Mouse (Mus musculus) G1E (cell line): Measurements from ENCODE around the gene Dnajc9. TPM values are rescaled to one million over a fixed set of nuclear protein-coding genes. Genes with fewer than 3 reads are reported as not detected.

ENCODE experiments used
- ATAC-seq: 2 replicates; pipeline ENCODE4 v1.8.0; 2016; ENCODE audit warnings: mild to moderate bottlenecking; ENCODE audit not compliant: insufficient number of reproducible peaks, poor library complexity, low FRiP score, severe bottlenecking; ENCODE audit errors: extremely low read depth
- DNase-seq: peaks from one replicate; pipeline ENCODE4 v3.0.0; 2012; ENCODE audit warnings: low spot score
- H3K27me3 ChIP-seq: 2 replicates; pipeline ENCODE4 v1.6.1; 2012; ENCODE audit warnings: mild to moderate bottlenecking, low read length, inconsistent platforms; ENCODE audit not compliant: insufficient read depth
- H3K36me3 ChIP-seq: replicated peaks from 2 replicates; pipeline ENCODE3; 2012; ENCODE audit warnings: mild to moderate bottlenecking, inconsistent platforms
- H3K4me1 ChIP-seq: 2 replicates; pipeline ENCODE4 v1.6.1; 2012; ENCODE audit warnings: low read depth, low read length, inconsistent platforms, mixed read lengths; ENCODE audit not compliant: insufficient read depth
- H3K4me3 ChIP-seq: 2 replicates; pipeline ENCODE4 v1.5.1; 2012; ENCODE audit warnings: low read depth, mild to moderate bottlenecking, inconsistent platforms, low read length, moderate library complexity, mixed read lengths
- H3K9me3 ChIP-seq: replicated peaks from 2 replicates; pipeline ENCODE4 v1.6.1; 2012; ENCODE audit warnings: inconsistent platforms
- CTCF ChIP-seq: IDR thresholded peaks from 2 replicates; pipeline ENCODE4 v1.5.1; 2012; ENCODE audit warnings: low read depth, low read length, inconsistent platforms, mixed read lengths
- GATA1 ChIP-seq: IDR thresholded peaks from 2 replicates; pipeline ENCODE4 v1.6.1; 2012; ENCODE audit warnings: borderline replicate concordance, low read length, inconsistent platforms, mixed read lengths
- GATA2 ChIP-seq: IDR thresholded peaks from 2 replicates; pipeline ENCODE4 v1.6.1; 2012; ENCODE audit warnings: low read depth, low read length, inconsistent platforms, borderline replicate concordance
- POLR2AphosphoS5 ChIP-seq: IDR thresholded peaks from 2 replicates; pipeline ENCODE4 v1.6.1; 2012; ENCODE audit warnings: low read depth, low read length, inconsistent platforms; ENCODE audit not compliant: insufficient replicate concordance
- TAL1 ChIP-seq: conservative IDR thresholded peaks from 2 replicates; pipeline ENCODE4 v1.6.1; 2012; ENCODE audit warnings: low read depth, low read length, inconsistent platforms, mixed read lengths
- polyA plus RNA-seq: library from polyadenylated mRNA; stranded (reverse); fragments of >175 nt; gene quantifications from 2 replicates; pipeline ENCODE4 v1.2.3, GENCODE M21; 2012
- total RNA-seq, 2 experiments: library from RNA; stranded (forward) in 1 of 2; stranded (reverse) in 1 of 2; fragments of 200-1000 nt in 1 of 2; fragments of >200 nt in 1 of 2; fragmentation: Nextera tagmentation in 1 of 2; gene quantifications; 2 replicates each; pipeline ENCODE4 v1.2.3; 2014 to 2017

The Dnajc9 gene
- total RNA-seq (2014; fragmentation: Nextera tagmentation) (83.3 and 105 TPM in 2 replicates), total RNA-seq (2017) (222 and 259 TPM in 2 replicates), polyA plus RNA-seq (129 and 178 TPM in 2 replicates)

- ATAC-seq (peak; percentile 45; the same call in 1 of the 2 replicates), DNase-seq (peak; percentile 82)
- Histone ChIP-seq H3K9me3 (no peaks in the 10 kb centered on the region), H3K4me3 (peak within 1 kb of the TSS; percentile 93), H3K27me3 (no peaks in the 10 kb centered on the region), H3K4me1 (peaks cover 51% of the 10 kb centered on the region), H3K36me3 (peaks cover 70% of the 10 kb centered on the region)
- TF ChIP-seq GATA2 (no peak), TAL1 (no peak), GATA1 (no peak), CTCF (no peak), POLR2AphosphoS5 (no peak)
Measured at GRCm38 (mm10) chr14:20388441-20389129, at the start of gene Dnajc9. Dnajc9 (minus strand) TSS chr14:20388910.

GRCm38 (mm10) chr14:20436976-20437375 lies 48.3 kb upstream of the Dnajc9 start:
- Histone ChIP-seq H3K9me3 (no peaks in the 10 kb centered on the region), H3K4me1 (no peaks in the 10 kb centered on the region), H3K4me3 (no peak overlapping the region), H3K36me3 (no peaks in the 10 kb centered on the region), H3K27me3 (peaks cover 16% of the 10 kb centered on the region)
- DNase-seq, result no peak
- ATAC-seq, result no peak
- no peak for TF ChIP-seq TAL1
- TF ChIP-seq POLR2AphosphoS5, result no peak
- TF ChIP-seq GATA1, result no peak
- no peak for TF ChIP-seq GATA2
- no peak for TF ChIP-seq CTCF

- no peaks in the 10 kb centered on the region for H3K4me1 ChIP-seq
- no peak for ATAC-seq
- no peak overlapping the region for H3K4me3 ChIP-seq
- H3K36me3 ChIP-seq, result no peaks in the 10 kb centered on the region
- peaks cover 15% of the 10 kb centered on the region for H3K27me3 ChIP-seq
- TF ChIP-seq CTCF (no peak), TAL1 (no peak), GATA1 (no peak), POLR2AphosphoS5 (no peak), GATA2 (no peak)
- DNase-seq, result no peak
- H3K9me3 ChIP-seq, result no peaks in the 10 kb centered on the region
Measured at GRCm38 (mm10) chr14:20432420-20432819, 43.7 kb upstream of the Dnajc9 start.

GRCm38 (mm10) chr14:20431726-20432125 lies 43.0 kb upstream of the Dnajc9 start:
- TF ChIP-seq GATA2, result no peak
- TF ChIP-seq GATA1, result no peak
- TF ChIP-seq TAL1, result no peak
- no peak for TF ChIP-seq CTCF
- H3K4me3 ChIP-seq, result no peak overlapping the region
- DNase-seq (no peak), ATAC-seq (no peak)
- H3K27me3 ChIP-seq, result peaks cover 14% of the 10 kb centered on the region
- no peaks in the 10 kb centered on the region for H3K4me1 ChIP-seq
- H3K9me3 ChIP-seq, result no peaks in the 10 kb centered on the region
- no peaks in the 10 kb centered on the region for H3K36me3 ChIP-seq

- H3K4me1 ChIP-seq, result no peaks in the 10 kb centered on the region
- H3K36me3 ChIP-seq, result no peaks in the 10 kb centered on the region
- no peak overlapping the region for H3K4me3 ChIP-seq
- peaks cover 14% of the 10 kb centered on the region for H3K27me3 ChIP-seq
- TF ChIP-seq CTCF, result no peak
- no peak for TF ChIP-seq POLR2AphosphoS5
- ATAC-seq, result no peak
- DNase-seq, result no peak
- no peaks in the 10 kb centered on the region for H3K9me3 ChIP-seq
Measured at GRCm38 (mm10) chr14:20429833-20430232, 41.1 kb upstream of the Dnajc9 start.

DNA sequence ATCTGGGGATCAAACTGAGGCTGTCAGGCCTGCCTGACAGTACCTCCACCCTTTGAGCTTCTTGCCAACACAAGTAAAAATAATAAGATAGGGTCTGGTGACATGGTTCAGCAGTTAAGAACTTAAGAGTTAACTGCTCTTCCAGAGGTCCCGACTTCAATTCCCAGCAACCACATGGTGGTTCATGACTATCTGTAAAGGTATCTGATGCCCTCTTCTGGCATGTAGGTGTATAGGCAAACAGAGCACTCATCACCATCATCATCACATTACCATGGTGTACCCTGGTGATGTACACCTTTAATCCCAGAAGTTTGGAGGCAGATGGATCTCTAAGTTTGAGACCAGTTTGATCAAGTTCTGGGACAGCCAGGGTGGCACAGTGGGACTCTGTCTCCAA lies 39.9 kb upstream of the Dnajc9 start:
- no peak for TF ChIP-seq POLR2AphosphoS5
- TF ChIP-seq GATA1, result no peak
- TF ChIP-seq GATA2, result no peak
- no peak for TF ChIP-seq CTCF
- no peak for TF ChIP-seq TAL1
- no peak for DNase-seq
- Histone ChIP-seq H3K4me3 (no peak overlapping the region), H3K9me3 (no peaks in the 10 kb centered on the region), H3K4me1 (no peaks in the 10 kb centered on the region), H3K36me3 (no peaks in the 10 kb centered on the region), H3K27me3 (peaks cover 8% of the 10 kb centered on the region)
- no peak for ATAC-seq
